Mouse (Mus musculus): ENCODE results near the gene Syce1l. TPM values are rescaled to one million over a fixed set of nuclear protein-coding genes. Genes with fewer than 3 reads are reported as not detected.

Gene Syce1l
- polyA plus RNA-seq (2012; rRNA removed; ENCODE audit: low replicate concordance) = not detected in 2 replicates

DNA sequence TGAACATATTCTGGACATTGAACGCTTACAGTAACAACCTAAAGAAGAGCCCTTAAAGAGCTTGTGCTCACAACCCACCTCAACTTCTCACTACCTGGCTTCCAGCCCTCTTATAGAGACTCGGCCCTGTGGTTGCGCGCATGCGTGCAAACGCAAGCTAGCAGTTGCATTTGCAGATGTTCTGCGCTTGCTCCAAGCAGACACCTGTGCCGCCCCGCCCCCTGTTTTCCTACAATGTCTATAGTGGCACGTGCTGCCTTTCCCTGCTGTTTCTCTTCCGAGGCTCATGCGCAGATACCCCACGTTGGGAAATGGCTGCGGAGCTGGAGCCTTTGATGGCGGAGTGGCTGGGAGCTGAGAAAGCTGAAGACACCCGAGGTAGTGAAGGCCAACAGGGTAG, at the start of gene Syce1l:
TSS of gene Syce1l (plus strand) at position 288 of the 400 bp plus-strand sequence.

DNA sequence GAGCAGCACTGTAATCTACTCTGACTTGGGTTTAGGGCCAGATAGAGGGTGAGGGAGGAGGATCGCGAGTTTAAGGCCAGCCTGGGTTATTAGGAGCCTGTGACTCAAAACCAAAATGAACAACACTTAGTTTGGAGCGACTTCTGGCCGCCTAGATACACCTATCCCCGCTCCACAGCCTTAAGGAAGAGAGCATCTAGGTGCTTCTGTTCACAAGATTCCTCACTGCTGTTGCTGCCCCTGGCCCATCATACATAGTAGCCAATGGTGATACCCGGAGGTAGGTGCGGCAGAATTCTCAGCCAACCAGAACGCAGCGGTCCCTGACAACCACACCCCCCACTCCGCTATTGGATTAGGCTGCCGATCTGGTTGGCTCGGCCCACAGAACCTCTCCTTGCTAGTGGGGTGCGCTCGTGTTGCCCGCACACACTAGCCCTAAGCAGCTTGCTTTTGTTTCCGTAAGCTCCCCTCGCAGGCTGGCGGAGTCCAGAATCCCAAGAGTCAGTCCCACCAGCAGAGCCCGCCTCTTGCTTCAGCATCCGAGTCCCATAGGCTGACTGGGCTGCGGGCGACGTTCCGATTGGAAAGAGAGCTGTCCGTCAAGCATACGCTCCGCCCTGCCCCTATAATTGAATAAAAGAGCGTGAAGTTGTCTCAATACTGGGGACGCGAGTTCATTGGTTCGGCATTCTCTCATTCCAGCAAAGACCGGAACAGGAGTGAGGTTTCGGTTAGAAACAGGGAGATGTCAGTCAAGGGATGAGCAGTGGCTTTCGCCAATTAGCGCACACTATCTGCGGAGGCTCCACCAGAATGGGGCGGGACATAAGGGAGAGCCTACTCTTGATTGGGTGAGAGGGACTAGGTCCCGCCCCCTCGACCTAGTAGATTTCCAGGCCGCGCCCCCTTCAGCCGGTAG, 8.1 kb upstream of the Syce1l start, which contains the start of gene Mon1b:
TSS of gene Mon1b (plus strand) at position 918 of the 922 bp plus-strand sequence.

Other genes with a start within 250 kb of the Syce1l start
- gene Mon1b, start 7.6 kb upstream of the Syce1l start, polyA plus RNA-seq (2012; rRNA removed; ENCODE audit: low replicate concordance) = 6.4 and 7.2 TPM in 2 replicates
- 0.13 and 0.21 TPM in 2 replicates for gene Adamts18, start 205.5 kb downstream of the Syce1l start, polyA plus RNA-seq (2012; rRNA removed; ENCODE audit: low replicate concordance)